Mouse (Mus musculus) hematopoietic stem cell, adult 5-6 weeks (primary cell): ENCODE results near the gene Tmem217. TPM values are rescaled to one million over a fixed set of nuclear protein-coding genes. Genes with fewer than 3 reads are reported as not detected.
"Not testable (repeated sequence)": the region's sequence is repeated elsewhere in the genome, so short reads cannot be mapped to it uniquely, and the experiment has no call there.

Experiments used
- ATAC-seq, 2 experiments: fragments of 125-278 bp in 1 of 2; replicated peaks in 1 of 2; 2 replicates each; pipeline ENCODE4 v1.8.0; 2016 to 2017; ENCODE audit warnings: inconsistent platforms in 2 of 2, mild to moderate bottlenecking in 2 of 2, moderate number of reproducible peaks in 2 of 2, low read depth in 1 of 2, moderate TSS enrichment in 1 of 2; ENCODE audit not compliant: low FRiP score in 2 of 2, poor library complexity in 2 of 2, severe bottlenecking in 2 of 2, insufficient read depth in 1 of 2, low TSS enrichment in 1 of 2
- total RNA-seq: library from RNA; stranded (forward); fragments of 172-1452, 232-1000 nt; gene quantifications from 2 replicates; pipeline ENCODE4 v1.2.3, GENCODE M21; 2017

Tmem217 gene
- total RNA-seq, 1 experiment from 2014 or later = not detected

DNA sequence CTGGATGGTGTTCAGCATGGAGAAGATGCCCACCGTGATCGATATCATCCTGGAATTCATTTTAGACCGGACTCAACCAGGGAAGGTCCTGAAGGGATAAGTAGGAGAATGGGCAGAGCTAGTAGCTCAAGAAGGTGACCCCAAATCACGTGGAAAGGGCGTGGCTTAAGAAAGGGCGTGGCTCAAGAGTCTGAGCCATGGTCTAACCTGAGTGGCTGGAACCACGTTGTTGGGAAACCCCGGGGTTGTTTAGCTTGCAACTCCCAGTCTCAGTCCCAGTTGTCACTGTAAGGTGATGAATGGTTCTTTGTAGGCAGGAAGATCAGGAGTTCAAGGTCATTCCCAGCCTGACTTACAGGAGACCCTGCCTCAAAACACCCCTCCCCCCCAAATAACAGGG, 32.5 kb downstream of the Tmem217 start:
- ATAC-seq = no peak

DNA sequence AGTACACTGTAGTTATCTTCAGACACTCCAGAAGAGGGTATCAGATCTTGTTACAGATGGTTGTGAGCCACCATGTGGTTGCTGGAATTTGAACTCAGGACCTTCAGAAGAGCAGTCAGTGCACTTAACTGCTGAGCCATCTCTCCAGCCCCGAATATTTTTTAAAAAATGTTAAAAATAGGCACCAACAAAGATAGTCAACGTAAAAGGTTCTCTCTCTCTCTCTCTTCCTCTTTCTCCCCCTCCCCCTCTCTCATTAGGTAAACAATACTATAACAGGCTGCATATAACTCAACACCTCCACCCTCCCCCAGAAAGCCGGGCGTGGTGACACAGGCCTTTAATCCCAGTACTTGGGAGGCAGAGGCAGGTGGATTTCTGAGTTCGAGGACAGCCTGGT, 33.5 kb downstream of the Tmem217 start:
- not testable (repeated sequence) for ATAC-seq

DNA sequence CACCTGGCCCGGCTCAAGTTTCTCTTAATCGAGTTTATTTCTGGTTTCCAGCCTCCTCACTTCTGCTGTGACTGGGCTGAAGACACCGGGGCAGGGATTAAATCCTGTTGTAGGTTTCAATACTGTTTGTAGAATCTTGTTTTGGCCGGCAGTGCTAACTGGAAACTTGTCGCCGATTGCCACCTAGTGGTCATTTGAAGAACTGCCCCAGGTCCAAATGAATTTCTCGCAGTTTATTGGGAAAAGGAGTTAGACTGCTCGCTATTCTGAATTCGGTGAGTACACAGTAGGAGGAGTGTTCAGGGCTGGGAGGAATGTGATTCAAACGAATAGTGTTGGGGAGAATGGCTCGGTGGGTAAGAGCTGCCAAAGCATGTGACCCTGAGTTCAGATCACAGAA, 37.8 kb downstream of the Tmem217 start:
- peak; percentile 40 to 67 for ATAC-seq

GRCm38 (mm10) chr17:29513044-29513730, 39.0 kb downstream of the Tmem217 start:
- ATAC-seq = peak; percentile 86 to 92

GRCm38 (mm10) chr17:29510691-29511090, 41.5 kb downstream of the Tmem217 start:
- peak in 1 of 2 experiments; percentile 54; a peak in 1 of 4 replicates for ATAC-seq

DNA sequence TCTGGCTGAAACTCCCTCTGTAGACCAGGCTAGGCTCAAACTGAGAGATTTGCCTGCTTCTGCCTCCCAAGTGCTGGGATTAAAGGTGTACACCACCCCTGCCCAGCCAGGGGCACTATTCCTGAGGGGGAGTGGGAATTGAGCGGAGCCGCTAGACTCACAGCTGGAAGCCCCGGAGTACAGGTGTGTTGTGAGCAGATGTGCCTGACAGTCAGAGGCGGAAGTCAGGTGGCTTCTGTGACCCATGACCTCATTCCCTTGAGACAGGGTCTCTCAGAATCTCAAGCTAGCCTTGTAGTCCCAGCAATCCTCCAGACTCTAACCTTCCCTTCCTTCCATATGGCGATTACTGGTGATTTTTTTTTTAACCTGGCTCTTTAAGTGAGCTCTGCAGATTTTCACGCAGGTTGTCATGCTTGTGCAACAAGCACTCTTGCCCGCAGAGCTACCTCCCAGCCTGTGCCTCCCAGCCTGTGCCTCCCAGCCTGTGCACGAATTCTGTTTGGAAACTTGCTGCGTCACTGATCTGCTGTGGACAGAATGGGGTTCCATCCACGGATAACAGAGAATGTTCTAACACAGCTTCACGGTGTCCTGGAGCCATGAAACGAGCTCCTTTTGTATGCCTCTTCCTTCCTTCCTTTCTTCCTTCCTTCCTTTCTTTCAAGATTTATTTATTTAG, 43.1 kb downstream of the Tmem217 start:
- ATAC-seq = 0 out of 4 replicates have a peak, but pooled peaks of 1 of the 2 experiments have one; percentile 23

- no peak for ATAC-seq
Observed at GRCm38 (mm10) chr17:29503700-29504099, 48.5 kb downstream of the Tmem217 start.

GRCm38 (mm10) chr17:29502669-29503665, 49.2 kb downstream of the Tmem217 start:
- no peak for ATAC-seq

GRCm38 (mm10) chr17:29502005-29502668, 50.0 kb downstream of the Tmem217 start:
- no peak for ATAC-seq

DNA sequence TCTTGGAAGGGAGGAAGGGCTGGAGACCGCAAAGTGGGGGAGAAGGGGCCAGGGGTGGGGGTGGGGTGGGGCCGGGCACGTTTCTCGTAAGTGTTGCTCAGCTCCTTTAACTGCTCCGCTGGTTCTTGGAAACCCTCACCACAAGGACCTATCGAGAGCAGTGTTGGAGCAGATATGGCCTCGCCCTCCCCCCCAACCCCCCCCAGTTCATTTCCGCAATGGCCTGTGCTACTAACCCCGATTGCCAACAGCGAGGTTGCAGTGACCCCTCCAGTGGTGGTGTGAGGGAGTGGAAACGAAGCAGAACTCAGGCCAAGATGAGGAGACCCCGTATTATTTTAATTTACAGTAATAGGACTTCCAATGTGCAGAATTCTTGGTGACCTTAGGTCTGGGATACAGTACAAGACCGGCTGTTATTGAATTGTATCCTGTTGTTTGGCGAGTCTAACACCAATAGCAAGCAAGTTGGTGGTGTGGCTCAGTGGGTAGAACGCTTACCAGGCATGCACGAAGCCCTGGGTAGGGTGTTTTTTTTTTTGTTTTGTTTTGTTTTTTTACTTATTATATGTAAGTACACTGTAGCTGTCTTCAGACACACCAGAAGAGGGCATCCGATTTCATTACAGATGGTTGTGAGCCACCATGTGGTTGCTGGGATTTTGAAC, 51.2 kb downstream of the Tmem217 start:
- ATAC-seq = peak; percentile 30 to 51; a peak in 3 of 4 replicates

DNA sequence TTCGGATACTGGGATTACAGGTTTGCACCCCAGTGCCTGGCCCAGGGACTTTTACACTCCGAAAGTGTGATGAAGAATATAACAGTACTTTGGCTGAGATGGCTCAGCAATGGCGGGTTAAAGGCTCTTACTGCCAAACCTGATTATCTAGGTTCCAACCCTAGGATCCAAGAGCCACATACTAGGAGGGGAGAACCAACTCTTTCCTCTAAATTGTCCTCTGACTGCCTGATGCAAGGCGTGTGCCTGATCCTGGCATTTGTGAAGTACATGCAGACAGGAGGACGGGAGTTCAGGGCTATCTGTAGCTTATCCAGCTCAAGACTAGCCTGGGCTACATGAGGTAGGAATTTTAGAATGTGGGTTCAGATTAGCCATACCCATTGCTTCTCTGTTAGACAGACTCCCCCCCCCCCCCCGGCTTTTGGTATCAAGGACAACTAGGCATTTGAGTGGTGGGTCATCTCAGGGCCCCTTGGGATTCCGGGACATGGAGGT, 51.9 kb downstream of the Tmem217 start:
- ATAC-seq = no peak

GRCm38 (mm10) chr17:29499511-29499910, 52.7 kb downstream of the Tmem217 start:
- ATAC-seq = no peak

- not testable (repeated sequence) for ATAC-seq
Observed at GRCm38 (mm10) chr17:29498952-29499351, 53.2 kb downstream of the Tmem217 start.

- peak; percentile 77 to 82 for ATAC-seq
Observed at GRCm38 (mm10) chr17:29498028-29498427, 54.2 kb downstream of the Tmem217 start.

- not testable (repeated sequence) for ATAC-seq
Observed at GRCm38 (mm10) chr17:29497481-29497880, 54.7 kb downstream of the Tmem217 start.

DNA sequence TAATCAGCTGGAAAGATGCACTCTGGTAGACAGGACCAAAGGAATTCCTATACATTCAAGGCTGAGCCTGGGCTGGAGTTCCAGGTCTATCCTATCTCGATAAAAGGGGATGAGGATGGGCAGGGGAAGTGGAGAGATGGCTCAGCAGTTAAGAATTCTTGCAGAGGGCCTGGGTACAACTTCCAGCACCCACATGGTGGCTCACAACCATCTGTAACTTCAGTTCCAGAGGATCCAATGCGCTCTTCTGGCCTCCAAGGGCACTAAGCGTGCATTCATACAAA, 55.2 kb downstream of the Tmem217 start:
- no peak for ATAC-seq
